Mouse (Mus musculus): ENCODE results near the gene Pla2g4d. TPM values are rescaled to one million over a fixed set of nuclear protein-coding genes. Genes with fewer than 3 reads are reported as not detected.

Pla2g4d gene
- total and polyA plus RNA-seq, 3 experiments: not detected

DNA sequence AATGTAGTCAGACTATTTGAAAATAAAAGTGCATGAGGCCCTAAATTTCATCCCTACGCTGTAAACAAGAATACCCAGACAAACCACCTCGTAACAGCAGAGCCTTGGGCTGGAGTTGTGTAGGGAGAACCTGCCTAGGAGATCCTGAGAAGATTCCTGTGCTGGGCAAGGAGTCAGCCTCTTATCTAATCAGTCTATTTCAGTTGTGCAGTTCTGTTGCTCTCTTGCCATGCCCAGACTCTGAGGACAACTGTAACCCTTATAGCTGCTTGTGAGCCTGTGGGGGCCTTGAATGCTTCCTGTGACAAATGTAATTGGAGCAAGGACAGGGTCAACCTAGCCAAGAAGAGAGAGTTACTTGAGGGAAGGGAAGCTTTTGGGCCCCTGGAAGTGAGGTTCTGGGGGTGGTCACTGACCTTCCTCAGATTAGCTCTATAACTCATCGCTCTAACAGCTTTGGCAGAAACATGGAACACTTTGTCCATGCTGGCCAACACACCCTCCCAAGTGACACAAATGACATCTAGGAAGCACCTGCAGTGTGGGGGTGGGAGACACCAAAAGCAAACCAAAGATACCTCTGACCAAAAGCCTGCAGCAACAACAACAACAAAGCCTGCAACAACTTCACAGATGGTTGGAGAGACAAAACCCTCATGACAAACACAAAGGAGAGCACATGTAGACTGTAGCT lies 52.9 kb downstream of the Pla2g4d start:
- TF ChIP-seq JUN (IDR thresholded peaks at IDR 0.05; ENCODE audit: insufficient read depth, low read depth, low read length) (no peak), CHD2 (IDR thresholded peaks at IDR 0.05; ENCODE audit: low read length) (no peak), MYC (IDR thresholded peaks at IDR 0.05; ENCODE audit: low read depth, low read length) (no peak), MAX (IDR thresholded peaks at IDR 0.05; ENCODE audit: low read length) (no peak), BHLHE40 (IDR thresholded peaks at IDR 0.05; ENCODE audit: low read depth, low read length) (no peak)
- no peak for DNase-seq (ENCODE audit: extremely low read depth)

DNA sequence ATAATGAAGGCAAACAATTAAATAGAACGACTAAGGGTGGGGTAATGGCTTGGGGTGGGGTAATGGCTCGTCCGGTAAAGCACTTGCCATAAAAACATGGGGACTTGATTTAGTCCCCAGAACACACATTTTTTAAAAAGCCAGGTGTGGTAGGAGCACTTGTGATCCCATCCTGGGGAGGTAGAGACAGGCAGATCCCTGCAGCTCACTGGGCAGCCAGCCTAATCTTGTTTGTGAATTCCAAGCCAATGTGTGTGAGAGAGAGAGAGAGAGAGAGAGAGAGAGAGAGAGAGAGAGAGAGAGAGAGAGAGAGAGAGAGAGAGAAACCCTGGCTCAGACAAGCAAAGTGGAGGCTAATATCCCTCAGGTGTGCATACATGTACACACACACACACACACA lies 53.6 kb downstream of the Pla2g4d start:
- in situ Hi-C loops (cut with MboI; ENCODE audit: low pct_ligation_motif_present, low pct_unique_long_range_greater_than_20kb, low sequenced_read_pairs): no loop called here
- no peak overlapping the region for H3K4me2 ChIP-seq (ENCODE audit: insufficient read depth, low read depth, poor library complexity, severe bottlenecking)
- dilution Hi-C loops (cut with MboI; ENCODE audit: extremely low pct_ligation_motif_present, extremely low pct_unique_long_range_greater_than_20kb, low sequenced_read_pairs): no loop called here

More for the DNA sequence above, 52.9 kb downstream of the Pla2g4d start:
- Histone ChIP-seq H3K79me2 (replicated peaks; ENCODE audit: control insufficient read depth, extremely low read depth, insufficient read depth, poor library complexity, severe bottlenecking) (no peaks in the 10 kb centered on the region), H3K4me2 (ENCODE audit: insufficient read depth, low read depth, poor library complexity, severe bottlenecking) (no peak overlapping the region), H3K36me3 (replicated peaks in 1 of 2; ENCODE audit: control insufficient read depth in 1 of 2, insufficient read depth in 1 of 2, low read length in 1 of 2) (no peaks in the 10 kb centered on the region), H3K4me3 (replicated peaks in 1 of 3; ENCODE audit: low read depth in 2 of 3, low read length in 2 of 3, poor library complexity in 1 of 3) (no peak overlapping the region), H3K27ac (ENCODE audit: insufficient read depth, low read depth) (no peak overlapping the region), H3K9ac (ENCODE audit: insufficient read depth, low read depth) (no peak overlapping the region), H3K4me1 (ENCODE audit: control insufficient read depth in 1 of 2, insufficient read depth in 2 of 2) (peaks cover 0 to 6% of the 10 kb centered on the region in 2 experiments; a peak in 3 of 4 replicates), H3K9me3 (replicated peaks; ENCODE audit: low read length) (no peaks in the 10 kb centered on the region), H3K27me3 (replicated peaks) (no peaks in the 10 kb centered on the region)
- in situ Hi-C loops (cut with MboI; ENCODE audit: low pct_ligation_motif_present, low pct_unique_long_range_greater_than_20kb, low sequenced_read_pairs) (no loop called here), dilution Hi-C loops (cut with MboI; ENCODE audit: extremely low pct_ligation_motif_present, extremely low pct_unique_long_range_greater_than_20kb, low sequenced_read_pairs) (no loop called here)

DNA sequence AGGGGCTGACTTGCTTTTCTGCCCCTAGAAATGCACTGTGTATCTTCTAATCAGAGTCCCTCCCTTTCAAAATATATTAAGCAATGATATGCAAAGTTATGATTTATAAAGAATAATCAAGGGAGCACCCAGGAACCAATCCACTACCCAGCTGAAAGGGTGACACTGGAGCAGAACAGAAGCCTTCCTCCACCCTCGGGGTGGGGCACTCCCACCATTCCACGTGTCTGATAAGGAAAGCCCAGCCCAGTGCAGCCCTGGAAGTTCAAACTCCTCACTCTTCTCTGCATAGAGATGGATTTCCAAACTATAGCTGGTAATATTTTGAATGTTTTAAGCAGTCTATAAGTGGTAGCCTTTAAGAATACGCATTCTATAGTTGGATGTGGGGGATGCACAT lies 57.4 kb downstream of the Pla2g4d start:
- no peak overlapping the region for H3K9ac ChIP-seq (ENCODE audit: insufficient read depth, low read depth)
- no peak overlapping the region for H3K4me3 ChIP-seq (replicated peaks in 1 of 3; ENCODE audit: low read depth in 2 of 3, low read length in 2 of 3, poor library complexity in 1 of 3)
- H3K4me1 ChIP-seq (ENCODE audit: control insufficient read depth in 1 of 2, insufficient read depth in 2 of 2): no peaks in the 10 kb centered on the region

More for the DNA sequence above, 53.6 kb downstream of the Pla2g4d start:
- DNase-seq (ENCODE audit: extremely low read depth): no peak
- Histone ChIP-seq H3K36me3 (replicated peaks in 1 of 2; ENCODE audit: control insufficient read depth in 1 of 2, insufficient read depth in 1 of 2, low read length in 1 of 2) (no peaks in the 10 kb centered on the region), H3K9ac (ENCODE audit: insufficient read depth, low read depth) (no peak overlapping the region), H3K9me3 (replicated peaks; ENCODE audit: low read length) (no peaks in the 10 kb centered on the region), H3K27me3 (replicated peaks) (no peaks in the 10 kb centered on the region), H3K27ac (ENCODE audit: insufficient read depth, low read depth) (no peak overlapping the region), H3K4me1 (ENCODE audit: control insufficient read depth in 1 of 2, insufficient read depth in 2 of 2) (peaks cover 0 to 6% of the 10 kb centered on the region in 2 experiments; a peak in 3 of 4 replicates), H3K4me3 (replicated peaks in 1 of 3; ENCODE audit: low read depth in 2 of 3, low read length in 2 of 3, poor library complexity in 1 of 3) (no peak overlapping the region), H3K79me2 (replicated peaks; ENCODE audit: control insufficient read depth, extremely low read depth, insufficient read depth, poor library complexity, severe bottlenecking) (no peaks in the 10 kb centered on the region)
- TF ChIP-seq IRF4 (IDR thresholded peaks at IDR 0.05; ENCODE audit: low read depth, low read length) (no peak), NELFE (IDR thresholded peaks at IDR 0.05; ENCODE audit: low read depth, low read length) (no peak), JUND (conservative IDR thresholded peaks at IDR 0.05; ENCODE audit: low read depth, low read length) (no peak), CHD1 (IDR thresholded peaks at IDR 0.05; ENCODE audit: low read depth, low read length) (no peak), E2F4 (IDR thresholded peaks at IDR 0.05; ENCODE audit: insufficient replicate concordance, low read depth, low read length) (no peak), ZNF384 (IDR thresholded peaks at IDR 0.05; ENCODE audit: low read depth, low read length) (no peak), ZMIZ1 (IDR thresholded peaks at IDR 0.05; ENCODE audit: low read depth, low read length) (no peak), TCF12 (IDR thresholded peaks at IDR 0.05; ENCODE audit: low read depth, low read length) (no peak), RCOR1 (conservative IDR thresholded peaks at IDR 0.05; ENCODE audit: low read depth, low read length) (no peak), SMC3 (IDR thresholded peaks at IDR 0.05; ENCODE audit: low read depth, low read length) (no peak), RAD21 (IDR thresholded peaks at IDR 0.05; ENCODE audit: low read depth, low read length) (no peak), EP300 (IDR thresholded peaks at IDR 0.05; ENCODE audit: low read length) (no peak), ZC3H11A (IDR thresholded peaks at IDR 0.05; ENCODE audit: low read depth, low read length) (no peak)

More for the DNA sequence above, 57.4 kb downstream of the Pla2g4d start:
- no peaks in the 10 kb centered on the region for H3K9me3 ChIP-seq (replicated peaks; ENCODE audit: low read length)
- H3K27me3 ChIP-seq (replicated peaks): no peaks in the 10 kb centered on the region
- TF ChIP-seq USF1 (IDR thresholded peaks at IDR 0.05; ENCODE audit: low read depth, low read length): no peak
- in situ Hi-C loops (cut with MboI; ENCODE audit: low pct_ligation_motif_present, low pct_unique_long_range_greater_than_20kb, low sequenced_read_pairs): no loop called here
- no peak overlapping the region for H3K27ac ChIP-seq (ENCODE audit: insufficient read depth, low read depth)
- H3K36me3 ChIP-seq (replicated peaks in 1 of 2; ENCODE audit: control insufficient read depth in 1 of 2, insufficient read depth in 1 of 2, low read length in 1 of 2): no peaks in the 10 kb centered on the region
- no peak overlapping the region for H3K4me2 ChIP-seq (ENCODE audit: insufficient read depth, low read depth, poor library complexity, severe bottlenecking)
- dilution Hi-C loops (cut with MboI; ENCODE audit: extremely low pct_ligation_motif_present, extremely low pct_unique_long_range_greater_than_20kb, low sequenced_read_pairs): no loop called here
- H3K79me2 ChIP-seq (replicated peaks; ENCODE audit: control insufficient read depth, extremely low read depth, insufficient read depth, poor library complexity, severe bottlenecking): no peaks in the 10 kb centered on the region
- DNase-seq (ENCODE audit: extremely low read depth): no peak

Measured in CH12.LX (cell line).